14 mouse cellular contexts compared by ENCODE assay signal in genomic region chr17:47821339-47821738, GRCm38 (mm10). TPM values are rescaled to one million over a fixed set of nuclear protein-coding genes. Genes with fewer than 3 reads are reported as not detected.
DNase-seq lines count a peak whose midpoint lies in the region; ATAC-seq and TF ChIP-seq lines count a peak whose summit lies in the region.
"Had no signal": no experiment of that assay in that cellular context is flagged by ENCODE, and none has a peak within 500 bp of the region (broad histone marks: within the 10 kb centered on the region; RNA-seq: fewer than 3 reads in every experiment).

No protein-coding gene starts in this region.

- TF ChIP-seq CTCF in intestine, postnatal 0 days (IDR thresholded peaks at IDR 0.05; ENCODE audit: low read depth) = no peak
- TF ChIP-seq CTCF in left cerebral cortex, adult 2 months (IDR thresholded peaks at IDR 0.05) = no peak
- no peak for TF ChIP-seq CTCF in gastrocnemius, adult 2 months (IDR thresholded peaks at IDR 0.05)

- DNase-seq in midbrain, embryonic 10.5 days (ENCODE audit: low spot score) = no peak
- no peak for DNase-seq in midbrain, embryonic 14.5 days
- no peak for DNase-seq in left cerebral cortex, adult 2 months (ENCODE audit: extremely low spot score in 1 of 2, low spot score in 2 of 2)
- no peak for DNase-seq in gastrocnemius, adult 2 months
- DNase-seq: cerebellum, adult 11 months; heart, adult 2 months; thymus, postnatal 36 days had no signal

- no peak overlapping the region for H3K27ac ChIP-seq in intestine, embryonic 15.5 days
- no peak overlapping the region for H3K27ac ChIP-seq in intestine, postnatal 0 days (ENCODE audit: low read depth, low read length)
- H3K27ac ChIP-seq in midbrain, embryonic 10.5 days (replicated peaks) = peak overlapping the region; percentile 52; the same call in 1 of the 2 replicates
- H3K27ac ChIP-seq in midbrain, embryonic 14.5 days (replicated peaks; ENCODE audit: low read depth, low read length) = no peak overlapping the region
- peak overlapping the region; percentile 33; the same call in 1 of the 2 replicates for H3K27ac ChIP-seq in intestine, embryonic 16.5 days (ENCODE audit: low read length)
- no peak overlapping the region for H3K27ac ChIP-seq in left cerebral cortex, adult 2 months
- no peak overlapping the region for H3K27ac ChIP-seq in gastrocnemius, adult 2 months
- H3K27ac ChIP-seq: forebrain, embryonic 15.5 days; heart, adult 2 months; kidney, embryonic 15.5 days; liver, embryonic 14.5 days had no signal

- no peak overlapping the region for H3K4me2 ChIP-seq in intestine, embryonic 15.5 days (replicated peaks)
- no peak overlapping the region for H3K4me2 ChIP-seq in intestine, postnatal 0 days (replicated peaks; ENCODE audit: low read depth)
- H3K4me2 ChIP-seq in midbrain, embryonic 14.5 days (ENCODE audit: low read length) = no peak overlapping the region
- no peak overlapping the region for H3K4me2 ChIP-seq in intestine, embryonic 16.5 days (ENCODE audit: low read depth, low read length)
- H3K4me2 ChIP-seq: forebrain, embryonic 15.5 days; kidney, embryonic 15.5 days had no signal

- no peaks in the 10 kb centered on the region for H3K27me3 ChIP-seq in intestine, embryonic 15.5 days (replicated peaks)
- H3K27me3 ChIP-seq in intestine, postnatal 0 days (replicated peaks; ENCODE audit: control insufficient read depth, insufficient read depth, low read length) = no peaks in the 10 kb centered on the region
- no peaks in the 10 kb centered on the region for H3K27me3 ChIP-seq in midbrain, embryonic 10.5 days (ENCODE audit: low read depth, poor library complexity, severe bottlenecking)
- no peaks in the 10 kb centered on the region for H3K27me3 ChIP-seq in midbrain, embryonic 14.5 days (ENCODE audit: control insufficient read depth, insufficient read depth, low read length)
- no peaks in the 10 kb centered on the region for H3K27me3 ChIP-seq in intestine, embryonic 16.5 days (replicated peaks; ENCODE audit: control insufficient read depth, insufficient read depth, low read length)
- H3K27me3 ChIP-seq: forebrain, embryonic 15.5 days had no signal

- no peak overlapping the region for H3K9ac ChIP-seq in intestine, embryonic 15.5 days
- no peak overlapping the region for H3K9ac ChIP-seq in intestine, postnatal 0 days (ENCODE audit: low read depth, low read length)
- no peak overlapping the region for H3K9ac ChIP-seq in midbrain, embryonic 14.5 days (replicated peaks; ENCODE audit: low read length)
- no peak overlapping the region for H3K9ac ChIP-seq in intestine, embryonic 16.5 days (ENCODE audit: low read depth, low read length)
- H3K9ac ChIP-seq: forebrain, embryonic 15.5 days; kidney, embryonic 15.5 days; liver, embryonic 14.5 days had no signal

- ATAC-seq in intestine, embryonic 15.5 days = peak; percentile 60
- ATAC-seq in intestine, postnatal 0 days = no peak
- no peak for ATAC-seq in midbrain, embryonic 14.5 days (ENCODE audit: low FRiP score, low TSS enrichment)
- ATAC-seq in intestine, embryonic 16.5 days = peak; percentile 73
- ATAC-seq: forebrain, embryonic 15.5 days; hindbrain, embryonic 16.5 days had no signal

- 58% methylated on average over 8 of the region's 8 CpGs for WGBS in intestine, embryonic 15.5 days
- WGBS in intestine, postnatal 0 days = 75% methylated on average over 8 of the region's 8 CpGs
- 70% methylated on average over 8 of the region's 8 CpGs for WGBS in midbrain, embryonic 10.5 days
- 75% methylated on average over 8 of the region's 8 CpGs for WGBS in midbrain, embryonic 14.5 days
- WGBS in intestine, embryonic 16.5 days = 69% methylated on average over 8 of the region's 8 CpGs

- H3K4me3 ChIP-seq in intestine, embryonic 15.5 days (replicated peaks) = no peak overlapping the region
- H3K4me3 ChIP-seq in intestine, postnatal 0 days (ENCODE audit: low read depth, low read length) = no peak overlapping the region
- H3K4me3 ChIP-seq in midbrain, embryonic 10.5 days = no peak overlapping the region
- no peak overlapping the region for H3K4me3 ChIP-seq in midbrain, embryonic 14.5 days (replicated peaks; ENCODE audit: low read depth, low read length)
- no peak overlapping the region for H3K4me3 ChIP-seq in intestine, embryonic 16.5 days (ENCODE audit: low read length)
- no peak overlapping the region for H3K4me3 ChIP-seq in left cerebral cortex, adult 2 months
- no peak overlapping the region for H3K4me3 ChIP-seq in gastrocnemius, adult 2 months
- H3K4me3 ChIP-seq: forebrain, embryonic 15.5 days; heart, adult 2 months; kidney, embryonic 15.5 days had no signal

- intact Hi-C loops in left cerebral cortex, adult 2 months (cut with DNase I) = no loop called here
- intact Hi-C loops in gastrocnemius, adult 2 months (cut with DNase I) = no loop called here

- H3K36me3 ChIP-seq in intestine, embryonic 15.5 days = peaks cover 31% of the 10 kb centered on the region
- peaks cover 12% of the 10 kb centered on the region; the same call in 1 of the 2 replicates for H3K36me3 ChIP-seq in intestine, postnatal 0 days (ENCODE audit: control insufficient read depth, insufficient read depth)
- H3K36me3 ChIP-seq in midbrain, embryonic 10.5 days = peaks cover 52% of the 10 kb centered on the region
- H3K36me3 ChIP-seq in midbrain, embryonic 14.5 days (ENCODE audit: control insufficient read depth, insufficient read depth, low read length) = no peaks in the 10 kb centered on the region
- H3K36me3 ChIP-seq in intestine, embryonic 16.5 days (ENCODE audit: control insufficient read depth, insufficient read depth, low read length) = peaks cover 2% of the 10 kb centered on the region; the same call in 1 of the 2 replicates
- H3K36me3 ChIP-seq: forebrain, embryonic 15.5 days had no signal

- H3K9me3 ChIP-seq in intestine, embryonic 15.5 days = no peaks in the 10 kb centered on the region
- no peaks in the 10 kb centered on the region for H3K9me3 ChIP-seq in intestine, postnatal 0 days (ENCODE audit: control insufficient read depth)
- no peaks in the 10 kb centered on the region for H3K9me3 ChIP-seq in midbrain, embryonic 10.5 days (replicated peaks)
- H3K9me3 ChIP-seq in midbrain, embryonic 14.5 days (ENCODE audit: control insufficient read depth, low read length) = no peaks in the 10 kb centered on the region
- H3K9me3 ChIP-seq in intestine, embryonic 16.5 days (ENCODE audit: control insufficient read depth, low read length) = no peaks in the 10 kb centered on the region
- H3K9me3 ChIP-seq: forebrain, embryonic 15.5 days; kidney, embryonic 15.5 days had no signal

- H3K4me1 ChIP-seq in intestine, embryonic 15.5 days (replicated peaks) = 0 out of 2 replicates have a peak, but pooled peaks cover 15% of the 10 kb centered on the region
- no peaks in the 10 kb centered on the region for H3K4me1 ChIP-seq in intestine, postnatal 0 days (replicated peaks; ENCODE audit: control insufficient read depth, insufficient read depth, low read length)
- peaks cover 31% of the 10 kb centered on the region for H3K4me1 ChIP-seq in midbrain, embryonic 10.5 days
- no peaks in the 10 kb centered on the region for H3K4me1 ChIP-seq in midbrain, embryonic 14.5 days (ENCODE audit: control insufficient read depth, insufficient read depth, low read length)
- peaks cover 9% of the 10 kb centered on the region; the same call in 1 of the 2 replicates for H3K4me1 ChIP-seq in intestine, embryonic 16.5 days (ENCODE audit: control insufficient read depth, insufficient read depth, low read length)
- H3K4me1 ChIP-seq: forebrain, embryonic 15.5 days had no signal

RNA-seq across cellular contexts. Expression of gene Mdfi, which starts 13.2 kb away (rescaled TPM):
- 8.3 and 9.5 TPM in 2 replicates for polyA plus RNA-seq in intestine, embryonic 15.5 days (2015; fragmentation: Nextera tagmentation; extraction: Ambion mirVana)
- polyA plus RNA-seq in intestine, postnatal 0 days (2015; fragmentation: Nextera tagmentation; extraction: Ambion mirVana) = 1.7 and 2.1 TPM in 2 replicates
- 10.6 and 12.9 TPM in 2 replicates for polyA plus RNA-seq in midbrain, embryonic 10.5 days (2016; fragmentation: Nextera tagmentation; extraction: Ambion mirVana)
- polyA plus RNA-seq in midbrain, embryonic 14.5 days (2014; fragmentation: Nextera tagmentation; extraction: Ambion mirVana) = 8.3 and 8.4 TPM in 2 replicates
- 6.5 and 8.8 TPM in 2 replicates for polyA plus RNA-seq in intestine, embryonic 16.5 days (2015; fragmentation: Nextera tagmentation; extraction: Ambion mirVana)
- total RNA-seq in left cerebral cortex, adult 2 months (2021) = under 1 TPM in 1 of 2 experiments, not detected in 1; 0.48 TPM
- under 1 TPM; 0.31 to 0.42 TPM for total RNA-seq in gastrocnemius, adult 2 months (2021)

Comparison
In these comparisons a context has a peak if more than half of its experiments do, and no peak if none do; other contexts are left out.
1. ATAC-seq: peak in intestine, embryonic 15.5 days (single experiment) and intestine, embryonic 16.5 days (single experiment); none in intestine, postnatal 0 days (single experiment) and midbrain, embryonic 14.5 days (single experiment).
2. H3K27ac ChIP-seq: peak in midbrain, embryonic 10.5 days (single experiment) and intestine, embryonic 16.5 days (single experiment); none in intestine, embryonic 15.5 days (single experiment), intestine, postnatal 0 days (single experiment), midbrain, embryonic 14.5 days (single experiment), left cerebral cortex, adult 2 months (single experiment) and gastrocnemius, adult 2 months (single experiment).